Mouse (Mus musculus) G1E-ER4 (cell line): Measurements from ENCODE around the gene Pvalb. TPM values are rescaled to one million over a fixed set of nuclear protein-coding genes. Genes with fewer than 3 reads are reported as not detected.

Experiments
- GATA1 ChIP-seq: IDR thresholded peaks from one replicate; pipeline ENCODE4 v1.8.0; 2012; ENCODE audit warnings: low read length, inconsistent platforms
- polyA plus RNA-seq: library from polyadenylated mRNA; stranded (reverse); fragments of >175 nt; gene quantifications from 2 replicates; pipeline ENCODE4 v1.2.3, GENCODE M21; 2012

The Pvalb gene
- polyA plus RNA-seq = not detected in 2 replicates

GRCm38 (mm10) chr15:78206312-78206711 lies at the start of gene Pvalb:
TSS of gene Pvalb (minus strand) at chr15:78206400.
- no peak for TF ChIP-seq GATA1

GRCm38 (mm10) chr15:78254751-78255150 lies 48.6 kb upstream of the Pvalb start:
- TF ChIP-seq GATA1 = no peak

- no peak for TF ChIP-seq GATA1
Measured at GRCm38 (mm10) chr15:78248410-78248809, 42.2 kb upstream of the Pvalb start.

GRCm38 (mm10) chr15:78247659-78248058 lies 41.5 kb upstream of the Pvalb start:
- no peak for TF ChIP-seq GATA1

GRCm38 (mm10) chr15:78246143-78247116 lies 40.2 kb upstream of the Pvalb start:
- TF ChIP-seq GATA1 = no peak

GRCm38 (mm10) chr15:78244695-78245492 lies 38.7 kb upstream of the Pvalb start, which contains the start of gene Ncf4:
TSS of gene Ncf4 (plus strand) at chr15:78244801.
- TF ChIP-seq GATA1 = no peak

GRCm38 (mm10) chr15:78243774-78244173 lies 37.6 kb upstream of the Pvalb start:
- no peak for TF ChIP-seq GATA1

GRCm38 (mm10) chr15:78243061-78243460 lies 36.9 kb upstream of the Pvalb start:
- no peak for TF ChIP-seq GATA1

- TF ChIP-seq GATA1 = no peak
Measured at GRCm38 (mm10) chr15:78241335-78241734, 35.1 kb upstream of the Pvalb start.

GRCm38 (mm10) chr15:78239956-78240617 lies 33.9 kb upstream of the Pvalb start:
- TF ChIP-seq GATA1 = no peak

- no peak for TF ChIP-seq GATA1
Measured at GRCm38 (mm10) chr15:78239453-78239852, 33.3 kb upstream of the Pvalb start.

GRCm38 (mm10) chr15:78234823-78235509 lies 28.8 kb upstream of the Pvalb start:
- no peak for TF ChIP-seq GATA1

- no peak for TF ChIP-seq GATA1
Measured at GRCm38 (mm10) chr15:78231346-78232331, 25.4 kb upstream of the Pvalb start.

GRCm38 (mm10) chr15:78227816-78228215 lies 21.6 kb upstream of the Pvalb start:
- TF ChIP-seq GATA1 = no peak
